Mouse (Mus musculus) frontal cortex, adult 2 months (tissue): ENCODE data around the gene Kcna10. TPM values are rescaled to one million over a fixed set of nuclear protein-coding genes. Genes with fewer than 3 reads are reported as not detected.
A peak's percentile ranks its signal among the peaks of the same experiment; 100 is the strongest.

Source experiments
- DNase-seq, 2 experiments: peaks; one replicate each; pipeline ENCODE4 v3.0.0; 2022; ENCODE audit warnings: low spot score in 1 of 2; ENCODE audit errors: extremely low spot score in 1 of 2
- polyA plus RNA-seq: library from polyadenylated mRNA; depleted of rRNA; stranded (reverse); fragments of >200 nt; gene quantifications from 2 replicates; pipeline ENCODE4 v1.2.3, GENCODE M21; 2012

Gene Kcna10
- polyA plus RNA-seq, 1 experiment = 0.04 TPM

- no peak for DNase-seq
Observed at GRCm38 (mm10) chr3:107201310-107202180, 18.7 kb downstream of the Kcna10 start.

- DNase-seq = no peak
Observed at GRCm38 (mm10) chr3:107204413-107204812, 21.6 kb downstream of the Kcna10 start.

GRCm38 (mm10) chr3:107205170-107205569 lies 22.3 kb downstream of the Kcna10 start:
- DNase-seq = no peak

DNA sequence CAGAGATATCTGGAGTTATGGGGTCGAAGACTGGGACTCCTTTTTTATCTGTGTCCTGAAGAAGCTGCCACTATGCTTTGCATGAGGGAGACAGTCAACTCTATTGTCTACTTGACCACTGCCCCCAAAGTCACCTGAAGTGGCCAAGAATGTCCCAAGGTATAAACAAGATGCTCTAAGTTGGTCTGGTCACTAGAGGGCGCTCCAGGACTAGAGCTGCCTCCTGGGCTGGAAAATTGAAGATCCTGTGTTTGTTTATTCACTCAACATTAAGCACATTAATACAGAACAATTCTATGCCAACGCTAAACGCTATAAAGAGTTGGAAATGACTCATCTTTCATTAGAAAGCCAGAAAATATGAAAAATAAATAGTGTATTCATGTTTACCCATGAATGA lies 23.1 kb downstream of the Kcna10 start:
- DNase-seq = peak; percentile 56 to 90

DNA sequence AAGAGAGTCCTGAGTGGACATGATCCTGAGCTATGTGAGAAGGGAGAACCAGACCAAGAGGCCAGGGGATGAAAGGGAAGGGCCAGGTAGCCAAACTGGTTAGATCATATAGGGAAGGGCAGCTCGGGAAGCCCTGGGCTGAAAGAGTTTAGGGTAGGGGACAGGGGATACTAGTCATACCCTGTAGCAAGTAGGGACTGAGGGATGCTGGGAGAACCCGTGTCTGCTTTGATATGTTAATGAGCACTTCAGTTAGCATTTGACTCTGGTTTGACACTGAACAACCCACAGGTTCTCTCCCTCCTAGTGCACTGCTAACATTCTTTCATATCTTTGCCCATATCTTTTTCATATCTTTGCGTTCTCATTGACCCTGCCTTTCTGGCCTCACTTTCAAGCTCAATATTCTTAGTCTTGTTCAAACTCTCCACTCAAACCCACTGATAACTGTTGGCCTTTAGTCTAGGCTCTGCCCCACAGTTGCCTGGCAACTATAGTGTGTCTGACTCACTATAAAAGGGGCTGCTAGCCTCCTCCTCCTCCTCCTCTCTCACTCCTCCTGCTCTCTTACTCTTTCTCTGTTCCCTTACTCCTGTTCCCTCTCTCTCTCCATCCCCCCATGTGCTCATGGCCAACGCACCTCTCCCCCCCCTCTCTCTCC lies 23.8 kb downstream of the Kcna10 start:
- DNase-seq = no peak

GRCm38 (mm10) chr3:107207625-107208253 lies 24.9 kb downstream of the Kcna10 start:
- DNase-seq = no peak

DNA sequence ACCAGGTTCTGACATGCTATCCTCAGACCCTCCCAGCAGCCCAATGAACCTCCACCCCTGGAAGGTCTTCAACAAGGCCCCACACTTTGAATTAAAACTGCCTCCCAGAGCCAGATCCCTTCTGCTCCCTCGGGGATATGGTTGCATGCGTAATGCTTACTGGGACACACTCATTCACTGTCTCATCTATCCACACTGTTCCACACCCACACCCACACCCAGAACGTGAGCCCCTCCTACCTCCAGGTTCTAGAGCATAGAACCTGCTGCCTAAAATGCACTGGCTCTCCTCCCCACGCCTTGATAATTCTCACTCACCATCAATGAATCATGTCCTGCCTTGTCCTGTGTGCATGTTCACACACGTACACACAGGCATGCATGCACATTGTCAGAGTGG lies 31.8 kb downstream of the Kcna10 start:
- no peak for DNase-seq

DNA sequence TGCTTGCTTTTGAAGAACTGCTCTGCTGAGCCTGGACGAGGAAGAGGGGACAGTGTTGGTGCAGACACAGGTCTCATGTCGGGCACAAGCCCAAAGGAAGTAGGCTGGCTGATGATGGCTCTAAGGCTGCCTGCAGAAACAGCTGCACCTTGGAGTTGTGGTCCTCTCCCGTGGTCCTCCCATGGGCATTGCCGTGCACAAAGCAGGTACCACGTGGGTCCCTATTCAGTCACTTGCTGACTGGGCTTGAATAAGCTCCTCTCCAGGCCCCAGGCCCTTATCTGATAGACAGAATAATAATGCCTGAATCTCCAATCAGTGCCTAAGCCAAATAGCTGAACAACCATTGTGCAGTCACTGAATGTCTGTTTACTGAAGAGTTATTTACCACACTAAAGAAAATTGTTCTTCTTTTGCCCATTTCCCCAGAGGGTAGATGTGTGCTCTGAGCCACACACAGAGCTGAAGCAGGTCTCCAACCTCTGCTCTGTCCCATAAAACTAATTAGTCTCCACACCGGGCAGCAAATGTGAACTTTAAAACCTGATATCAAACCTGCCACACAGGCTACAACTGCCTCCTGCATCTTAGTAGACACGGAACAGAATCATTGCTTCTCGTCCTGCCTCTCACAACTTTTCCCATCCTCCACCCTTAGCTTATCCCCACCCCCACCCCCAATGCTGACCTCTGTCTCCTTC lies 33.7 kb downstream of the Kcna10 start:
- DNase-seq = no peak

DNA sequence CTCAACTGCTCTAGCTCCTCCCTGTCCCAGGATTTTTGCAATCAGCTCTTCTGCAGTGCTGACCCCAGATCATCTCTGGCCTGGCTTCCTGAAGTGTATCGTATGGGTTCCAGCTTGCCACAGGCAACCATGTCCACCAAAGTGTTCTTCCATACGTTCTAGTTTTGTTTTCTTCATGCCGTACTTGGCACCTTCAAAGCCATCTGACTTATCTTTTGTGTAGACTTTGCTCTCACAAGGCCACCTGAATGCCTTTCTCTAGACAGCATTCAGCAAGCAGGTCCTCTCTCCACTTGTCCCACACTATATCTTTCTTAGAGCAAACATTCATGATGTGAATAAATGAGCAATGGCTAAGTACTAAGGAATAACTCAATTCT lies 34.2 kb downstream of the Kcna10 start:
- no peak for DNase-seq

GRCm38 (mm10) chr3:107218572-107218971 lies 35.7 kb downstream of the Kcna10 start:
- DNase-seq = peak in 1 of 2 experiments; percentile 32

- no peak for DNase-seq
Observed at GRCm38 (mm10) chr3:107221608-107222007, 38.8 kb downstream of the Kcna10 start, which contains the start of gene Cym. Gene Cym (minus strand): TSS chr3:107221732.

GRCm38 (mm10) chr3:107223230-107223629 lies 40.4 kb downstream of the Kcna10 start:
- DNase-seq = no peak

GRCm38 (mm10) chr3:107225820-107226219 lies 43.0 kb downstream of the Kcna10 start:
- DNase-seq = no peak

GRCm38 (mm10) chr3:107229221-107229620 lies 46.4 kb downstream of the Kcna10 start:
- DNase-seq = no peak

- no peak for DNase-seq
Observed at GRCm38 (mm10) chr3:107229822-107230221, 47.0 kb downstream of the Kcna10 start.

GRCm38 (mm10) chr3:107230527-107230926 lies 47.7 kb downstream of the Kcna10 start, which contains the start of gene A630076J17Rik:
Gene A630076J17Rik (plus strand): TSS chr3:107230614.
- no peak for DNase-seq

DNA sequence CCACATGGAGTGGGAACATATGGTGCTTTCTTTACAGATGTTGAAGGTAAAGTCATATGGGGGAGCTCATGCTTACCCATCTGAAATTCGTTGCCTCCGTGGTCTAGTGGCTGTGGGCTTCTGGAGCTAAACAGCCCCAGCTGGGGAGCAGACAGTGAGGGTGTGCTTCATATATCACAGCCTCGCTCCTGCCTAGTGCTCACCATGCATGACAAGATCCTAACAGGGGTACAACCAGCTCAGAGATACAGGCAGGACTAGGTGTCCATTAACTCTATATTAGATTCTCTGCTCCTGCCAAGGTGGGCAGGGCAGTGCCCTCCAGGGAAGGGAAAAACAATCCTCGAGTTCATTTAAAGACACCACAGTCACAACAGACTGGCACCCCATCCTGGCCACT lies 48.3 kb downstream of the Kcna10 start:
- DNase-seq = no peak

DNA sequence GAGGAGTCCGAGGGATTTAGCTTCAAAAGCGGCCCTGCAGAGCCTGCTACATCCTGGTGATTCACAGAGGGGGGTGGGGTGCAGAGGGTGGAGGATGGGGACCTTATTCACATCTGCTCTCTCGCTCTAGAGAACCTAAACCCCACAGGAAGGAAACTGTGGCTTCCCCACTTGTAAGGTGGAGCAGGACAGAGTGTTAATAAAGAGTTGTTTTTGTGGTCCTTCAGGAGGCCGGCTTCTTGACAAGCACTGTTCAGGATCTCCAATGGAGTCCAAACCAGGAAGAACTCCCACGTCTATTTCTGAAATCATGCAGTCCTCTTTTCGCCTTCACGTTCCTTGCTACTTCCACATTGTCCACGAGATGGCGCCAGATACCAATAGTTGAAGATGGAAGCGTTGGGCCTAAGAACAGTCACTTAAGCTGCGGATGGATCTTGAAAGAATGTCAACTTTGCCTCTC lies 50.5 kb downstream of the Kcna10 start:
- DNase-seq = peak; percentile 63 to 97

DNA sequence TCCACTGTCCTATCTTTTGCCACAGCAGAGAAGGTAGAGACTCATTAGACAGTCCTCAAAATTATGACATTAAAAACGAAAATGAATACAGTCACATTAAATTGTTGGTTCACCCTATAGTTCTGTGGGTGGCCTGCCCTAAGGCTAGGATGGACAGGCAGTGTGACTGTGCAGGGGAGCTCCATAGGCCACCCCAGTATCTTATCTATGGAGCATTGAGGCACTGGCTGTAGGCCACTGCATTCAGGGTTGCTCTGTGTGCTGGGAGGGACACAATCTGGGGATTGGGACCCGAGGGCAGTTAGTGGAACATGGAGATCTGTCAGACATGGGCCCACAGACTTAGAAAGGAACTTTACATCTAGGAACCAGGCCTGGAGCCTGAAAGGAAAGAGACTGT lies 51.1 kb downstream of the Kcna10 start:
- no peak for DNase-seq

DNA sequence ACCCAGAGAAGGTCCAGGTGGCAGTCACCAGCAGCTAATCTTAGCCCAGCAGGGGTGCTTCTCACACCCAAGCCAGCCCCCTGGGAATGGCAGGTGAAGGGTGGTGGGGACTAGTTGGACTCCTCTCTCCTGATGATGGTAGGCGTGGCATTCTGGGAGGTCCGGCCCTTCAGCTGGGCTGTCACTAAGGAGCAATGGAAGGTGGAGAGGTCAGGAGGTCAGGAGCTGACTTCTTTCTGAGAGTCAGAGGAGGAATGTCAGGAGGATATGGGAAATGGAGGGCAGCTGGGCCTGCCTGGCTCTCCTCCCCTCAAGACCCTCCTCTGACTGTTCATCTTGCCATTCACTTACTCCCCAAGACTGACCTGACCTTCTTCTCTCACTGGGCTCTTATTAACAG lies 55.2 kb downstream of the Kcna10 start:
- DNase-seq = no peak
